Mouse (Mus musculus) CH12.LX (cell line): ENCODE results near the gene Sufu. TPM values are rescaled to one million over a fixed set of nuclear protein-coding genes. Genes with fewer than 3 reads are reported as not detected.

Experiments
- DNase-seq: peaks from one replicate; pipeline ENCODE4 v3.0.0-alpha.2; 2013; ENCODE audit errors: extremely low read depth
- H3K27ac ChIP-seq: 2 replicates; pipeline ENCODE4 v1.5.1; 2012; ENCODE audit warnings: low read depth, mild to moderate bottlenecking, control low read depth, moderate library complexity; ENCODE audit not compliant: insufficient read depth
- H3K27me3 ChIP-seq: replicated peaks from 2 replicates; pipeline ENCODE3; 2012; ENCODE audit warnings: inconsistent platforms
- H3K36me3 ChIP-seq, 2 experiments: replicated peaks in 1 of 2; 2 replicates each; pipeline versions ENCODE3 to v1.6.1; 2012; ENCODE audit warnings: inconsistent platforms in 1 of 2, low read length in 1 of 2, mild to moderate bottlenecking in 1 of 2, mixed read lengths in 1 of 2, moderate library complexity in 1 of 2; ENCODE audit not compliant: control insufficient read depth in 1 of 2, insufficient read depth in 1 of 2
- H3K4me1 ChIP-seq, 2 experiments: 2 replicates each; pipeline ENCODE4 v1.6.1; 2012; ENCODE audit warnings: inconsistent platforms in 1 of 2, moderate library complexity in 1 of 2; ENCODE audit not compliant: insufficient read depth in 2 of 2, control insufficient read depth in 1 of 2
- H3K4me2 ChIP-seq: 2 replicates; pipeline ENCODE4 v1.6.1; 2012; ENCODE audit warnings: low read depth, mild to moderate bottlenecking, control low read depth; ENCODE audit not compliant: poor library complexity, insufficient read depth, severe bottlenecking
- H3K4me3 ChIP-seq, 3 experiments: fragments of 150-350 bp in 1 of 3; sonication (generic) in 1 of 3; replicated peaks in 1 of 3; 2 replicates each; pipeline versions ENCODE3 to v1.5.1; 2011 to 2012; ENCODE audit warnings: low read depth in 2 of 3, low read length in 2 of 3, mild to moderate bottlenecking in 2 of 3, moderate library complexity in 2 of 3, control low read depth in 1 of 3, improper control_type of control experiment in 1 of 3, inconsistent platforms in 1 of 3, mixed read lengths in 1 of 3; ENCODE audit not compliant: poor library complexity in 1 of 3
- H3K79me2 ChIP-seq: replicated peaks from 2 replicates; pipeline ENCODE4 v1.6.1; 2012; ENCODE audit warnings: mild to moderate bottlenecking, moderate library complexity; ENCODE audit not compliant: control insufficient read depth, poor library complexity, insufficient read depth, severe bottlenecking; ENCODE audit errors: extremely low read depth
- H3K9ac ChIP-seq: 2 replicates; pipeline ENCODE4 v1.6.1; 2012; ENCODE audit warnings: low read depth, mild to moderate bottlenecking, control low read depth, moderate library complexity; ENCODE audit not compliant: insufficient read depth
- H3K9me3 ChIP-seq: replicated peaks from 2 replicates; pipeline ENCODE3; 2012; ENCODE audit warnings: low read length, inconsistent platforms, mixed read lengths
- BHLHE40 ChIP-seq: IDR thresholded peaks from 2 replicates; pipeline ENCODE4 v1.6.1; 2011; ENCODE audit warnings: mild to moderate bottlenecking, low read depth, low read length, improper control_type of control experiment
- CHD1 ChIP-seq: IDR thresholded peaks from 2 replicates; pipeline ENCODE4 v1.6.1; 2012; ENCODE audit warnings: low read depth, low read length, improper control_type of control experiment, inconsistent platforms
- CTCF ChIP-seq, 2 experiments: IDR thresholded peaks in 1 of 2; conservative IDR thresholded peaks in 1 of 2; 2 replicates each; pipeline ENCODE4 v1.5.1; 2011 to 2012; ENCODE audit warnings: low read depth in 2 of 2, low read length in 2 of 2, improper control_type of control experiment in 1 of 2, inconsistent platforms in 1 of 2, mild to moderate bottlenecking in 1 of 2, moderate library complexity in 1 of 2
- E2F4 ChIP-seq: IDR thresholded peaks from 2 replicates; pipeline ENCODE4 v1.6.1; 2011; ENCODE audit warnings: low read depth, low read length, improper control_type of control experiment; ENCODE audit not compliant: insufficient replicate concordance
- JUN ChIP-seq: IDR thresholded peaks from 2 replicates; pipeline ENCODE4 v1.6.1; 2011; ENCODE audit warnings: low read depth, mild to moderate bottlenecking, low read length, improper control_type of control experiment, moderate library complexity; ENCODE audit not compliant: insufficient read depth
- MAX ChIP-seq: IDR thresholded peaks from 2 replicates; pipeline ENCODE4 v1.6.1; 2011; ENCODE audit warnings: low read length, improper control_type of control experiment
- MYC ChIP-seq: IDR thresholded peaks from 2 replicates; pipeline ENCODE4 v1.6.1; 2011; ENCODE audit warnings: low read depth, mild to moderate bottlenecking, improper control_type of control experiment, low read length
- NELFE ChIP-seq: IDR thresholded peaks from 2 replicates; pipeline ENCODE4 v1.6.1; 2011; ENCODE audit warnings: low read depth, low read length, improper control_type of control experiment
- POLR2A ChIP-seq: IDR thresholded peaks from 2 replicates; pipeline ENCODE4 v1.6.1; 2011; ENCODE audit warnings: low read depth, mild to moderate bottlenecking, improper control_type of control experiment, low read length
- POLR2AphosphoS2 ChIP-seq: IDR thresholded peaks from 2 replicates; pipeline ENCODE4 v1.6.1; 2011; ENCODE audit warnings: low read depth, low read length, improper control_type of control experiment
- SIN3A ChIP-seq: IDR thresholded peaks from 2 replicates; pipeline ENCODE4 v1.6.1; 2012; ENCODE audit warnings: low read length, improper control_type of control experiment, inconsistent platforms
- TCF12 ChIP-seq: IDR thresholded peaks from 2 replicates; pipeline ENCODE4 v1.6.1; 2014; ENCODE audit warnings: low read depth, mild to moderate bottlenecking, inconsistent platforms, low read length, improper control_type of control experiment
- UBTF ChIP-seq: IDR thresholded peaks from 2 replicates; pipeline ENCODE4 v1.6.1; 2012; ENCODE audit warnings: low read depth, mild to moderate bottlenecking, inconsistent platforms, low read length, improper control_type of control experiment, moderate library complexity
- USF1 ChIP-seq: IDR thresholded peaks from 2 replicates; pipeline ENCODE4 v1.6.1; 2014; ENCODE audit warnings: low read depth, mild to moderate bottlenecking, inconsistent platforms, low read length, improper control_type of control experiment
- ZMIZ1 ChIP-seq: IDR thresholded peaks from 2 replicates; pipeline ENCODE4 v1.6.1; 2012; ENCODE audit warnings: low read depth, mild to moderate bottlenecking, inconsistent platforms, low read length, improper control_type of control experiment
- ZNF384 ChIP-seq: IDR thresholded peaks from 2 replicates; pipeline ENCODE4 v1.6.1; 2012; ENCODE audit warnings: low read depth, low read length, improper control_type of control experiment, inconsistent platforms
- dilution Hi-C: fragments of 300-500 bp; cut with MboI; formaldehyde crosslinking; loops from 2 replicates; pipeline ENCODE4 v1.14.3; 2020; ENCODE audit warnings: low sequenced_read_pairs; ENCODE audit not compliant: extremely low pct_unique_long_range_greater_than_20kb, extremely low pct_ligation_motif_present
- in situ Hi-C: fragments of 300-500 bp; cut with MboI; formaldehyde crosslinking; loops from 3 replicates; pipeline ENCODE4 v1.14.3; 2019; ENCODE audit warnings: low sequenced_read_pairs, low pct_ligation_motif_present, low pct_unique_long_range_greater_than_20kb, mixed read lengths
- polyA plus RNA-seq: library from polyadenylated mRNA; unstranded; fragments of >175 nt; gene quantifications from 2 replicates; pipeline ENCODE4 v1.2.1, GENCODE M21; 2012; ENCODE audit warnings: low read depth; ENCODE audit not compliant: insufficient read length
- total RNA-seq, 2 experiments: library from RNA; depleted of rRNA; stranded (reverse); fragments of 300-350 nt in 1 of 2; fragments of >200 nt in 1 of 2; gene quantifications; 2 replicates each; pipeline ENCODE4 v1.2.3; 2012 to 2014

Sufu gene
- total and polyA plus RNA-seq, 3 experiments, result 3.6 to 22.6 (median 9.8) TPM

- TF ChIP-seq JUN (no peak), POLR2A (peak; percentile 76), TCF12 (peak; percentile 72), MAX (peak; percentile 69), POLR2AphosphoS2 (peak; percentile 79; the same call in 1 of the 2 replicates), BHLHE40 (no peak), SIN3A (peak; percentile 66)
These were observed 47.8 kb upstream of the Sufu start (continued) for GRCm38 (mm10) chr19:46348761-46349458.

- H3K36me3 ChIP-seq, result peaks cover 0 to 2% of the 10 kb centered on the region in 2 experiments
- no peaks in the 10 kb centered on the region for H3K27me3 ChIP-seq
- peaks cover 2 to 15% of the 10 kb centered on the region in 2 experiments; a peak in 3 of 4 replicates for H3K4me1 ChIP-seq
- peak overlapping the region; percentile 53 to 84 (median 82) for H3K4me3 ChIP-seq
- H3K79me2 ChIP-seq, result no peaks in the 10 kb centered on the region
- no peak for DNase-seq
- in situ Hi-C loops, result no loop called here
- no peaks in the 10 kb centered on the region for H3K9me3 ChIP-seq
- H3K27ac ChIP-seq, result no peak overlapping the region
- H3K4me2 ChIP-seq, result peak overlapping the region; percentile 95
- dilution Hi-C loops, result no loop called here
- TF ChIP-seq SIN3A, result no peak
- no peak for TF ChIP-seq ZMIZ1
- no peak for TF ChIP-seq UBTF
- no peak for TF ChIP-seq E2F4
- TF ChIP-seq CTCF (conservative IDR thresholded peaks at IDR 0.05 in 1 of 2, IDR thresholded peaks at IDR 0.05 in 1 of 2; ENCODE audit: low read depth in 2 of 2, low read length in 2 of 2), result no peak
- TF ChIP-seq BHLHE40, result 0 out of 2 replicates have a peak, but pooled peaks have one; percentile 5
- peak overlapping the region; percentile 82 for H3K9ac ChIP-seq
These were observed 47.1 kb upstream of the Sufu start for GRCm38 (mm10) chr19:46349550-46349949.

GRCm38 (mm10) chr19:46350168-46350932 lies 46.3 kb upstream of the Sufu start, which contains the start of gene 2310034G01Rik:
2310034G01Rik (minus strand) TSS chr19:46350302.
- DNase-seq, result no peak
- no peak within 1 kb of the TSS for H3K27ac ChIP-seq
- TF ChIP-seq POLR2A, result no peak
- no peak for TF ChIP-seq ZNF384
- TF ChIP-seq CHD1, result no peak
- TF ChIP-seq MYC, result no peak
- TF ChIP-seq JUN, result no peak
- no peak for TF ChIP-seq USF1
- no peak for TF ChIP-seq TCF12
- no peak for TF ChIP-seq NELFE
- TF ChIP-seq, all 38 proteins: peak for 0
- Histone ChIP-seq H3K9ac (peak within 1 kb of the TSS; percentile 82), H3K36me3 (peaks cover 0 to 2% of the 10 kb centered on the region in 2 experiments), H3K9me3 (no peaks in the 10 kb centered on the region), H3K27me3 (no peaks in the 10 kb centered on the region), H3K79me2 (no peaks in the 10 kb centered on the region), H3K4me1 (peaks cover 2 to 10% of the 10 kb centered on the region in 2 experiments; a peak in 3 of 4 replicates), H3K4me2 (peak within 1 kb of the TSS; percentile 95), H3K4me3 (peak within 1 kb of the TSS; percentile 53 to 84 (median 82))
- dilution Hi-C loops (no loop called here), in situ Hi-C loops (no loop called here)
